Mouse (Mus musculus): ENCODE results near the gene Hspb6. TPM values are rescaled to one million over a fixed set of nuclear protein-coding genes. Genes with fewer than 3 reads are reported as not detected.

The Hspb6 gene
- total and polyA plus RNA-seq, 3 experiments: 0.79 to 6.0 (median 2.3) TPM

DNA sequence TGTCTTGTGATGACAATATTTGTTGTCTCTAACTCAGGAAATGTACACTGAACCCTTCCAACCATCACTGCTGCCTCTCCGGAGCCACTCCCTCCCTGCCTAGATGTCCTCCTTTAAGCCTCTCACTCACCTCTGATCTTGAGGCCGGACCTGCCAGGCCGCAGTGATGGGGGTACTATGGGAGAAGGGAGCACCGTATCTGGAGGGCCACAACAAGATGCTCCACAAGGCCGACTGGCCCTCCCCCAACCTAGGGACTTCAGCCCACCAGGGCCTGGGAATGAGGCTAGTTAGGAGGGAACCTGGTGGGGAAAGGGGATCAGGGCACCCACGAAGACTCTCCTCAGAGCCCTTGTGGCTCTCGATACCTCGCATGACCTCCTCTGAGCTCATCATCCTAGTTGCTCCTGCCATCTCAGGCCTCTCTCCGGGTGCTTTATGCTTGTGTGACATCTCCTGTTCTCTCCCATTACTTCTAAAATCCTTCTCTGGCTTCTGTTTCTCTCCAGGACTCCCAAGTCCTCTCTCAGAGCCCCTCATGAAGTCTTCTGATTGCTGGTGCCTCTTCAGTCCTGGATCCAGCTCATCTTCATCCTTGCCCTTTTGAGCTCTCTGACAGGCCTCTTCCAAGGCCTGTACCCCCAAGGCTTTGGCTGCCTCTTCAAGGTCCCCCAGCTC is 39.1 kb downstream of the Hspb6 start:
- Histone ChIP-seq H3K36me3 (replicated peaks in 1 of 2; ENCODE audit: control insufficient read depth in 1 of 2, insufficient read depth in 1 of 2, low read length in 1 of 2) (peaks cover 9 to 26% of the 10 kb centered on the region in 2 experiments), H3K9me3 (replicated peaks; ENCODE audit: low read length) (no peaks in the 10 kb centered on the region), H3K79me2 (replicated peaks; ENCODE audit: control insufficient read depth, extremely low read depth, insufficient read depth, poor library complexity, severe bottlenecking) (peaks cover 56% of the 10 kb centered on the region), H3K27ac (ENCODE audit: insufficient read depth, low read depth) (peak overlapping the region; percentile 100), H3K4me3 (replicated peaks in 1 of 3; ENCODE audit: low read depth in 2 of 3, low read length in 2 of 3, poor library complexity in 1 of 3) (peak overlapping the region; percentile 84 to 93 (median 89)), H3K4me1 (ENCODE audit: control insufficient read depth in 1 of 2, insufficient read depth in 2 of 2) (peaks cover 19 to 48% of the 10 kb centered on the region in 2 experiments), H3K9ac (ENCODE audit: insufficient read depth, low read depth) (peak overlapping the region; percentile 74), H3K4me2 (ENCODE audit: insufficient read depth, low read depth, poor library complexity, severe bottlenecking) (peak overlapping the region; percentile 93), H3K27me3 (replicated peaks) (no peaks in the 10 kb centered on the region)
- TF ChIP-seq CHD1 (IDR thresholded peaks at IDR 0.05; ENCODE audit: low read depth, low read length) (peak; percentile 63; the same call in 1 of the 2 replicates), SIN3A (IDR thresholded peaks at IDR 0.05; ENCODE audit: low read length) (0 out of 2 replicates have a peak, but pooled peaks have one; percentile 33), CHD2 (IDR thresholded peaks at IDR 0.05; ENCODE audit: low read length) (no peak), GABPA (IDR thresholded peaks at IDR 0.05; ENCODE audit: insufficient replicate concordance, low read depth, low read length) (no peak), ZNF384 (IDR thresholded peaks at IDR 0.05; ENCODE audit: low read depth, low read length) (no peak), USF1 (IDR thresholded peaks at IDR 0.05; ENCODE audit: low read depth, low read length) (no peak), PAX5 (IDR thresholded peaks at IDR 0.05; ENCODE audit: low read length) (no peak), MAFK (IDR thresholded peaks at IDR 0.05; ENCODE audit: insufficient replicate concordance, low read length) (no peak), JUND (conservative IDR thresholded peaks at IDR 0.05; ENCODE audit: low read depth, low read length) (no peak), ZMIZ1 (IDR thresholded peaks at IDR 0.05; ENCODE audit: low read depth, low read length) (peak; percentile 53; the same call in 1 of the 2 replicates), IRF4 (IDR thresholded peaks at IDR 0.05; ENCODE audit: low read depth, low read length) (no peak), RAD21 (IDR thresholded peaks at IDR 0.05; ENCODE audit: low read depth, low read length) (no peak), MEF2A (IDR thresholded peaks at IDR 0.05; ENCODE audit: borderline replicate concordance, low read depth, low read length) (no peak), RCOR1 (conservative IDR thresholded peaks at IDR 0.05; ENCODE audit: low read depth, low read length) (no peak), SMC3 (IDR thresholded peaks at IDR 0.05; ENCODE audit: low read depth, low read length) (no peak), ZC3H11A (IDR thresholded peaks at IDR 0.05; ENCODE audit: low read depth, low read length) (no peak), EP300 (IDR thresholded peaks at IDR 0.05; ENCODE audit: low read length) (no peak), JUN (IDR thresholded peaks at IDR 0.05; ENCODE audit: insufficient read depth, low read depth, low read length) (no peak), NRF1 (IDR thresholded peaks at IDR 0.05; ENCODE audit: low read depth, low read length) (no peak), ELF1 (IDR thresholded peaks at IDR 0.05; ENCODE audit: low read depth, low read length) (no peak), POLR2A (IDR thresholded peaks at IDR 0.05; ENCODE audit: low read depth, low read length) (0 out of 2 replicates have a peak, but pooled peaks have one; percentile 17), USF2 (conservative IDR thresholded peaks at IDR 0.05; ENCODE audit: low read depth, low read length) (no peak), CTCF (conservative IDR thresholded peaks at IDR 0.05 in 1 of 2, IDR thresholded peaks at IDR 0.05 in 1 of 2; ENCODE audit: low read depth in 2 of 2, low read length in 2 of 2) (no peak), MAZ (IDR thresholded peaks at IDR 0.05; ENCODE audit: low read depth, low read length) (0 out of 2 replicates have a peak, but pooled peaks have one; percentile 11)
- in situ Hi-C loops (cut with MboI; ENCODE audit: low pct_ligation_motif_present, low pct_unique_long_range_greater_than_20kb, low sequenced_read_pairs): no loop called here
- DNase-seq (ENCODE audit: extremely low read depth): no peak
- dilution Hi-C loops (cut with MboI; ENCODE audit: extremely low pct_ligation_motif_present, extremely low pct_unique_long_range_greater_than_20kb, low sequenced_read_pairs): no loop called here

Data from CH12.LX (cell line).